Mouse (Mus musculus): ENCODE data around the gene Zfp729a. TPM values are rescaled to one million over a fixed set of nuclear protein-coding genes. Genes with fewer than 3 reads are reported as not detected.

Zfp729a gene
- polyA plus RNA-seq, 1 experiment from 2014 or later: 4.5 TPM

- ATAC-seq (replicated peaks; ENCODE audit: low FRiP score) (no peak), DNase-seq (ENCODE audit: low spot score) (no peak)
- Histone ChIP-seq H3K27me3 (ENCODE audit: control insufficient read depth, insufficient read depth, low read length) (no peaks in the 10 kb centered on the region), H3K4me3 (ENCODE audit: low read depth, low read length) (no peak overlapping the region), H3K9ac (ENCODE audit: low read length) (no peak overlapping the region), H3K36me3 (ENCODE audit: control insufficient read depth, insufficient read depth, low read length) (no peaks in the 10 kb centered on the region), H3K4me2 (ENCODE audit: low read depth, low read length, severe bottlenecking) (no peak overlapping the region), H3K27ac (ENCODE audit: low read depth, low read length) (no peak overlapping the region), H3K9me3 (ENCODE audit: control insufficient read depth, low read length) (no peaks in the 10 kb centered on the region), H3K4me1 (replicated peaks; ENCODE audit: control insufficient read depth, insufficient read depth, low read length) (no peaks in the 10 kb centered on the region)
- WGBS: 74% methylated on average over 5 of the region's 5 CpGs
These were observed 64.9 kb downstream of the Zfp729a start for GRCm38 (mm10) chr13:67572591-67573189.

Other genes with a start within 250 kb of the Zfp729a start
- 3.7 and 4.4 TPM in 2 replicates for gene Zfp429, start 238.0 kb downstream of the Zfp729a start, polyA plus RNA-seq (2014; fragmentation: Nextera tagmentation; extraction: Ambion mirVana)
- 0.56 and 0.76 TPM in 2 replicates for gene Zfp459, start 216.4 kb downstream of the Zfp729a start, polyA plus RNA-seq (2014; fragmentation: Nextera tagmentation; extraction: Ambion mirVana)
- gene Zfp874a, start 186.2 kb downstream of the Zfp729a start, polyA plus RNA-seq (2014; fragmentation: Nextera tagmentation; extraction: Ambion mirVana): 5.2 and 6.0 TPM in 2 replicates
- gene Zfp874b, start 153.5 kb downstream of the Zfp729a start, polyA plus RNA-seq (2014; fragmentation: Nextera tagmentation; extraction: Ambion mirVana): 0.79 and 0.84 TPM in 2 replicates
- 14.3 and 15.3 TPM in 2 replicates for gene Zfp58, start 137.2 kb downstream of the Zfp729a start, polyA plus RNA-seq (2014; fragmentation: Nextera tagmentation; extraction: Ambion mirVana)
- gene Gm26965, start 111.6 kb downstream of the Zfp729a start, polyA plus RNA-seq (2014; fragmentation: Nextera tagmentation; extraction: Ambion mirVana): 0.19 TPM in 1 of 2 replicates, not detected in the other
- 27.3 and 29.5 TPM in 2 replicates for gene Zfp87, start 111.6 kb downstream of the Zfp729a start, polyA plus RNA-seq (2014; fragmentation: Nextera tagmentation; extraction: Ambion mirVana)
- gene Zfp748, start 84.0 kb downstream of the Zfp729a start, polyA plus RNA-seq (2014; fragmentation: Nextera tagmentation; extraction: Ambion mirVana): 16.9 and 19.2 TPM in 2 replicates
- gene Zfp729b, start 28.1 kb downstream of the Zfp729a start, polyA plus RNA-seq (2014; fragmentation: Nextera tagmentation; extraction: Ambion mirVana): 4.1 and 5.5 TPM in 2 replicates
- gene Gm49345, start within 50 bp of the Zfp729a start, polyA plus RNA-seq (2014; fragmentation: Nextera tagmentation; extraction: Ambion mirVana): not detected in 2 replicates
- 12.8 and 13.6 TPM in 2 replicates for gene Zfp738, start 49.3 kb upstream of the Zfp729a start, polyA plus RNA-seq (2014; fragmentation: Nextera tagmentation; extraction: Ambion mirVana)
- gene Zfp65, start 91.4 kb upstream of the Zfp729a start, polyA plus RNA-seq (2014; fragmentation: Nextera tagmentation; extraction: Ambion mirVana): 4.9 and 5.9 TPM in 2 replicates
- gene Zfp85, start 117.4 kb upstream of the Zfp729a start, polyA plus RNA-seq (2014; fragmentation: Nextera tagmentation; extraction: Ambion mirVana): 5.5 and 6.5 TPM in 2 replicates
- gene Zfp493, start 141.9 kb upstream of the Zfp729a start, polyA plus RNA-seq (2014; fragmentation: Nextera tagmentation; extraction: Ambion mirVana): 4.1 and 4.9 TPM in 2 replicates
- gene Zfp273, start 175.9 kb upstream of the Zfp729a start, polyA plus RNA-seq (2014; fragmentation: Nextera tagmentation; extraction: Ambion mirVana): 7.7 and 8.1 TPM in 2 replicates
- gene Gm10037, start 193.3 kb upstream of the Zfp729a start, polyA plus RNA-seq (2014; fragmentation: Nextera tagmentation; extraction: Ambion mirVana): 2.7 and 2.8 TPM in 2 replicates
- not detected in 2 replicates for gene BC048507, start 225.5 kb upstream of the Zfp729a start, polyA plus RNA-seq (2014; fragmentation: Nextera tagmentation; extraction: Ambion mirVana)